Mouse (Mus musculus) embryonic fibroblast, embryonic 13.5 days (primary cell): ENCODE results near the gene 1110032A03Rik. TPM values are rescaled to one million over a fixed set of nuclear protein-coding genes. Genes with fewer than 3 reads are reported as not detected.

Experiments used
- H3K27ac ChIP-seq: 2 replicates; pipeline ENCODE4 v1.5.1; 2012; ENCODE audit warnings: low read length, control low read depth, inconsistent platforms; ENCODE audit not compliant: insufficient read depth
- H3K4me1 ChIP-seq: 2 replicates; pipeline ENCODE4 v1.6.1; 2011; ENCODE audit warnings: low read length; ENCODE audit not compliant: control insufficient read depth, insufficient read depth
- H3K4me3 ChIP-seq: 2 replicates; pipeline ENCODE4 v1.5.1; 2011; ENCODE audit warnings: mild to moderate bottlenecking, control low read depth, low read length; ENCODE audit not compliant: insufficient read depth
- CTCF ChIP-seq: IDR thresholded peaks from 2 replicates; pipeline ENCODE4 v1.5.1; 2011; ENCODE audit warnings: mild to moderate bottlenecking, control low read depth, low read length, moderate library complexity, borderline replicate concordance; ENCODE audit not compliant: insufficient read depth
- POLR2A ChIP-seq: IDR thresholded peaks from 2 replicates; pipeline ENCODE4 v1.6.1; 2011; ENCODE audit warnings: low read depth, mild to moderate bottlenecking, control low read depth, low read length, moderate library complexity
- polyA plus RNA-seq: library from polyadenylated mRNA; stranded (reverse); fragments of >200 nt; gene quantifications from 2 replicates; pipeline ENCODE4 v1.2.4, GENCODE M21; 2011; ENCODE audit warnings: low read depth; ENCODE audit not compliant: missing spikeins, insufficient read length

Gene 1110032A03Rik
- polyA plus RNA-seq, 1 experiment, result 27.1 TPM

DNA sequence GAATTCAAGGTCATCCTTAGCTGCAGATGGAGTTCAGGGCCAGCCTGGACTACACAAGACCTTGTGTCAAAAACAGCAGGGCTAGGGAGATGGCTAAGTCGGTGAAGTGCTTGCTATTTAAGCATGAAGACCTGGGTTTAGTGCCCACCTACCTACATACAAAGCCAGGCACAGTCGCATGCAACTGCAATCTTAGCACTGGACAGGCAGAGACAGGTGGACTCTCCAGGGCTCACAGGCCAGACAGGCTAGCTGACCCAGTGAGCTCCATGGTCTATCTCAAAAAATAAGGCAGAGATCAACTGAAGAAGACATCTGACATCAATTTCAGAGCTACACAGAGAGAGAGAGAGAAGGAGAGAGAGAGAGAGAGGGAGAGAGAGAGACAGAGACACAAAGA is 51.2 kb downstream of the 1110032A03Rik start:
- Histone ChIP-seq H3K4me3 (no peak overlapping the region), H3K4me1 (no peaks in the 10 kb centered on the region), H3K27ac (no peak overlapping the region)
- TF ChIP-seq CTCF (no peak), POLR2A (no peak)

DNA sequence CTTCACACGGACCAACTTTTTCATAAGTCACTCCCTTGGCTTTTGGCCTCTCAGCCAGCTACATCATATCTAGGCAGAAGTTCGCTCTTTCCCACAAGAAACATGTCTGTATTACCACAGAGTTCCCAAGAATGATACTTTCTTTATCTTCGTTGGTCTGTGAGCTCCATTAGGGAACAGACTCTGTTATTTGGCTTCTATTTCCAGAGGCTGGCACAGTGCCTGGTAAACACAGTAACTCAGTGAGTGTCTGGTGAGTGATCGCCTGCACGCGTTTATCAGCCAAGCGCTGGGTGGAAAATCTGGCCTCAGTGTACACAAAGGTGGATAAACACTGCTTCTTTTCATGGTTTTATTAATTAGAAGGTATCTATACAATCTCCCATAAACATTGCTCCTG is 51.9 kb downstream of the 1110032A03Rik start:
- TF ChIP-seq CTCF (no peak), POLR2A (no peak)
- no peaks in the 10 kb centered on the region for H3K4me1 ChIP-seq
- H3K27ac ChIP-seq, result no peak overlapping the region
- no peak overlapping the region for H3K4me3 ChIP-seq

DNA sequence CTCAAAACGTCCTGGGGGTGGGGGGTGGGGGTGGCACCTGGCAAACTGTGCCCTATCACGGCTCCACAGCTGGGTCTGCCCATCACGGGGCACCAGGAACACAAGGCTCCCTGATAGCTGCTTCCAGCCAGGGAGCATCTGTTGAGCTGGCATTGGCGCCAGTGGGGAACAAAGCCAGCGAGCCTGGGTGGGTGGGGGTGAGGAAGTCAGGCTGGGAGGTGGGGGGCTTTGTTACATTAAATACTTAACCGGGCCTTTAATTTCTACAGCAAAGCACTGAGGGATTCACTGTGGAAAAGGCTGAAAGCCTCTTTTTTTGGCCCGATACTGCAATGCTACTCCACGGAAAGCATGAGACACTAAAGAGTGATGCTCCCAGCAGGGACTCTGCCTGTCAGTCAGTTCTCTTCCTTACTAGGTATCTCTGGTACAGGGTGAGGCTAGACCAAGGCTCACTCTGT is 52.8 kb downstream of the 1110032A03Rik start:
- Histone ChIP-seq H3K4me1 (no peaks in the 10 kb centered on the region), H3K27ac (no peak overlapping the region), H3K4me3 (no peak overlapping the region)
- TF ChIP-seq POLR2A (no peak), CTCF (no peak)

DNA sequence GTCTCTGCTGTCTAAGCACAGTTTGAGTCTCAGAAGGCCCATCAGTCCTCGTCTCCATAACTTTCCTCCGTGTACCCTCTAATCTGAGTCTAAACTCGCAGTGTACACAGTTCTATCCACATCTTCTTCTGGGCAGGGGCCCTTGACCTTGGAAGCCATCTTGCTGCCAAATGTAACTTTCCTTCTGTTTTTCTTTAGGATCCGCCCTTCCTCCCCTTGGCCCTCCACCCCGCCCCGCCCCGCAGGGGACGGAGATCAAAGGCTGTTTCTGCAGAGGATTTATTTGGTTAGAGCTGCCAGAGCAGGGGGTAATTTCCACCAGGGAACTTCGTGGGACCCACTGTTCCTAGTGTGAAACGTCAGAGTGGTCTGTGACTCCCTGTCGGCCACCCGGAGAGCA is 54.3 kb downstream of the 1110032A03Rik start:
- Histone ChIP-seq H3K27ac (no peak overlapping the region), H3K4me1 (no peaks in the 10 kb centered on the region), H3K4me3 (no peak overlapping the region)
- no peak for TF ChIP-seq POLR2A
- no peak for TF ChIP-seq CTCF

DNA sequence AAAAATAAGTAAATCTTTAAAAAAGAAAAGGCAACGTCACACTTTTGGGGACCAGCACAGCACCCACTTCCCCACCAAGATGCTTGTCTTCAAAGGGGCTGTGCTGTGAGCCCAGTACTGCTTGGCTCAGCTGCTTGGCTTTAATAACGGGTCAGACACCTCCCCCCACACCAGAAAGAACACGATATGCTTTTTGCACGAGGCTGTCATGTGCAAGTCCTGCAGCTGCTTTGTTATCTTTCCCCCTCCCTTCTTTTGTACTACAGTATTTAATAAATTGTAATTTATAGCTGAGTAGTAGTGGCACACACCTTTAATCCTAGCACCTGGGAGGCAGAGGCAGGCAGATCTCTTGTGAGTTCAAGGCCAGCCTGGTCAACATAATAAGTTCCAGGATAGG is 56.4 kb downstream of the 1110032A03Rik start:
- Histone ChIP-seq H3K27ac (no peak overlapping the region), H3K4me1 (no peaks in the 10 kb centered on the region), H3K4me3 (no peak overlapping the region)
- TF ChIP-seq POLR2A (no peak), CTCF (no peak)

DNA sequence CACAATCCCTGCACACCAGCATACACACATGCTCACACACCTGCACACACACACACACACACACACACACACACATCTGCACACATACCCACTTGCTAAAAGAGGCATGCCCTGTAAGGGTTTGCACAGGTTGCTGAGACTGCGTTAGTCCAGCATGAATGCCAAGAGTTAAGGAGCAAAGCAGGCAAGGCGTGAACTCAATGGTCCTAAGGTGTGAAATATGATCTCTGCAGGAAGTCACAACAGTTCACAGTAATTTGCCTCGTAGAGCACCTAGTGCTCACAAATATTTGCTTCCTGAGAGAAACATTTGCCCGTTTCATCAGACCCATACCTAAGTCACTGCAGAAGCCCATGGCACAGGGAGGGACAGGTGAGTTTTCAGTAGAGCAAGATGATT is 61.1 kb downstream of the 1110032A03Rik start:
- Histone ChIP-seq H3K27ac (no peak overlapping the region), H3K4me3 (no peak overlapping the region), H3K4me1 (no peaks in the 10 kb centered on the region)
- no peak for TF ChIP-seq POLR2A

Other genes starting within 250 kb of the 1110032A03Rik start
- gene Pts, start 246.8 kb downstream of the 1110032A03Rik start, polyA plus RNA-seq, result 21.4 and 28.7 TPM in 2 replicates
- gene Il18, start 220.7 kb downstream of the 1110032A03Rik start, polyA plus RNA-seq, result 3.3 and 4.4 TPM in 2 replicates
- not detected in 2 replicates for gene Bco2, start 220.3 kb downstream of the 1110032A03Rik start, polyA plus RNA-seq
- gene Tex12, start 214.2 kb downstream of the 1110032A03Rik start, polyA plus RNA-seq, result not detected in 2 replicates
- gene Sdhd, start 171.7 kb downstream of the 1110032A03Rik start, polyA plus RNA-seq, result 109 TPM in 2 replicates
- 107 and 113 TPM in 2 replicates for gene Timm8b, start 171.6 kb downstream of the 1110032A03Rik start, polyA plus RNA-seq
- gene Pih1d2, start 158.2 kb downstream of the 1110032A03Rik start, polyA plus RNA-seq, result 1.4 and 1.5 TPM in 2 replicates
- 18.0 and 24.7 TPM in 2 replicates for gene Nkapd1, start 158.1 kb downstream of the 1110032A03Rik start, polyA plus RNA-seq
- 46.2 and 50.0 TPM in 2 replicates for gene Dlat, start 115.7 kb downstream of the 1110032A03Rik start, polyA plus RNA-seq
- 10.9 and 11.1 TPM in 2 replicates for gene Dixdc1, start 36.0 kb downstream of the 1110032A03Rik start, polyA plus RNA-seq
- gene 2310030G06Rik, start 29.0 kb downstream of the 1110032A03Rik start, polyA plus RNA-seq, result 1.8 and 3.3 TPM in 2 replicates
- gene Cryab, start 24.2 kb downstream of the 1110032A03Rik start, polyA plus RNA-seq, result 155 and 186 TPM in 2 replicates
- 1.6 and 3.8 TPM in 2 replicates for gene Hspb2, start 23.2 kb downstream of the 1110032A03Rik start, polyA plus RNA-seq
- gene Fdxacb1, start 7.3 kb downstream of the 1110032A03Rik start, polyA plus RNA-seq, result 7.2 and 9.3 TPM in 2 replicates
- 22.8 and 24.1 TPM in 2 replicates for gene Alg9, start 501 bp downstream of the 1110032A03Rik start, polyA plus RNA-seq
- 32.0 and 33.9 TPM in 2 replicates for gene Ppp2r1b, start 69.8 kb upstream of the 1110032A03Rik start, polyA plus RNA-seq
- gene Sik2, start 233.6 kb upstream of the 1110032A03Rik start, polyA plus RNA-seq, result 22.1 and 23.2 TPM in 2 replicates